Mouse (Mus musculus) lung, postnatal 0 days (tissue): ENCODE measurements around the gene Dyrk3. TPM values are rescaled to one million over a fixed set of nuclear protein-coding genes. Genes with fewer than 3 reads are reported as not detected.

Experiments used
- ATAC-seq: fragments of 200-750 bp; cut with Nextera tagmentation; 2 replicates; pipeline ENCODE4 v1.8.0; 2017; ENCODE audit warnings: moderate library complexity
- DNase-seq: peaks from one replicate; pipeline ENCODE4 v3.0.0-alpha.2; 2016; ENCODE audit warnings: low spot score
- H3K27ac ChIP-seq: fragments of 300-500 bp; sonication (generic); 2 replicates; pipeline ENCODE4 v1.5.1; 2014; ENCODE audit warnings: antibody characterized with exemption, mild to moderate bottlenecking, low read length, mixed read lengths
- H3K27me3 ChIP-seq: fragments of 300-500 bp; sonication (generic); replicated peaks from 2 replicates; pipeline ENCODE4 v1.6.1; 2014; ENCODE audit warnings: low read length, mixed read lengths; ENCODE audit not compliant: insufficient read depth
- H3K36me3 ChIP-seq: fragments of 300-500 bp; sonication (generic); 2 replicates; pipeline ENCODE4 v1.6.1; 2014; ENCODE audit warnings: low read length, mixed read lengths; ENCODE audit not compliant: insufficient read depth
- H3K4me1 ChIP-seq: fragments of 300-500 bp; sonication (generic); 2 replicates; pipeline ENCODE4 v1.6.1; 2014; ENCODE audit warnings: antibody characterized with exemption, low read depth, low read length, mixed read lengths; ENCODE audit not compliant: insufficient read depth
- H3K4me2 ChIP-seq: fragments of 300-500 bp; sonication (generic); replicated peaks from 2 replicates; pipeline ENCODE4 v1.6.1; 2014; ENCODE audit warnings: low read depth, mild to moderate bottlenecking, low read length, moderate library complexity, mixed read lengths
- H3K4me3 ChIP-seq: fragments of 300-500 bp; sonication (generic); 2 replicates; pipeline ENCODE4 v1.5.1; 2014; ENCODE audit warnings: low read depth, low read length
- H3K9ac ChIP-seq: fragments of 300-500 bp; sonication (generic); replicated peaks from 2 replicates; pipeline ENCODE4 v1.6.1; 2014; ENCODE audit warnings: low read depth, mild to moderate bottlenecking
- H3K9me3 ChIP-seq: fragments of 300-500 bp; sonication (generic); 2 replicates; pipeline ENCODE4 v1.6.1; 2016; ENCODE audit warnings: low read length, mixed read lengths
- CTCF ChIP-seq: IDR thresholded peaks from 2 replicates; pipeline ENCODE4 v1.5.1; 2016; ENCODE audit warnings: antibody characterized with exemption, mild to moderate bottlenecking
- EP300 ChIP-seq: IDR thresholded peaks from 2 replicates; pipeline ENCODE4 v1.6.1; 2016; ENCODE audit warnings: antibody characterized with exemption, mild to moderate bottlenecking, control low read depth
- WGBS: fragments of 180-500 bp; shearing (Covaris S2); extraction: QIAGEN DNeasy Blood & Tissue Kit; methylation state at CpG from one replicate; pipeline ENCODE4 v1.1.7; 2014; 5-methylcytosine and 5-hydroxymethylcytosine counted together
- polyA plus RNA-seq: library from polyadenylated mRNA; unstranded; fragments of >200 nt; fragmentation: Nextera tagmentation; extraction: Ambion mirVana; gene quantifications from 2 replicates; pipeline ENCODE4 v1.2.1, GENCODE M21; 2015

Gene Dyrk3
- polyA plus RNA-seq, 1 experiment from 2014 or later: 3.4 TPM

- peak; percentile 67 for DNase-seq
- no peak for ATAC-seq
- no peak overlapping the region for H3K9ac ChIP-seq
Measured at GRCm38 (mm10) chr1:131134942-131135522, 3.1 kb downstream of the Dyrk3 start.

GRCm38 (mm10) chr1:131134231-131134630 is 3.9 kb downstream of the Dyrk3 start:
- no peak for ATAC-seq
- Histone ChIP-seq H3K4me2 (no peak overlapping the region), H3K9me3 (no peaks in the 10 kb centered on the region), H3K4me1 (no peaks in the 10 kb centered on the region), H3K27me3 (no peaks in the 10 kb centered on the region), H3K4me3 (no peak overlapping the region), H3K27ac (no peak overlapping the region), H3K36me3 (no peaks in the 10 kb centered on the region), H3K9ac (no peak overlapping the region)
- 69% methylated on average over 6 of the region's 6 CpGs for WGBS
- DNase-seq: no peak
- no peak for TF ChIP-seq EP300
- no peak for TF ChIP-seq CTCF

More at GRCm38 (mm10) chr1:131134942-131135522, 3.1 kb downstream of the Dyrk3 start:
- Histone ChIP-seq H3K36me3 (no peaks in the 10 kb centered on the region), H3K27me3 (no peaks in the 10 kb centered on the region), H3K9me3 (no peaks in the 10 kb centered on the region), H3K4me1 (no peaks in the 10 kb centered on the region), H3K4me3 (no peak overlapping the region), H3K27ac (no peak overlapping the region), H3K4me2 (no peak overlapping the region)
- WGBS: 46% methylated on average over 8 of the region's 8 CpGs
- TF ChIP-seq CTCF: no peak
- no peak for TF ChIP-seq EP300

GRCm38 (mm10) chr1:131125987-131126744 is 12.0 kb downstream of the Dyrk3 start:
- TF ChIP-seq CTCF (no peak), EP300 (no peak)
- no peak overlapping the region for H3K4me3 ChIP-seq
- no peak overlapping the region for H3K27ac ChIP-seq
- H3K36me3 ChIP-seq: no peaks in the 10 kb centered on the region
- WGBS: 41% methylated on average over 11 of the region's 11 CpGs
- peak; percentile 44 for DNase-seq
- no peaks in the 10 kb centered on the region for H3K9me3 ChIP-seq
- ATAC-seq: peak; percentile 46
- no peak overlapping the region for H3K9ac ChIP-seq
- H3K4me2 ChIP-seq: no peak overlapping the region
- H3K4me1 ChIP-seq: no peaks in the 10 kb centered on the region
- H3K27me3 ChIP-seq: no peaks in the 10 kb centered on the region

- H3K4me1 ChIP-seq: no peaks in the 10 kb centered on the region
- no peak overlapping the region for H3K4me2 ChIP-seq
- no peaks in the 10 kb centered on the region for H3K36me3 ChIP-seq
- no peak overlapping the region for H3K9ac ChIP-seq
- TF ChIP-seq EP300 (no peak), CTCF (no peak)
- H3K27ac ChIP-seq: no peak overlapping the region
- ATAC-seq: no peak
- WGBS: 44% methylated on average over 10 of the region's 10 CpGs
- no peaks in the 10 kb centered on the region for H3K27me3 ChIP-seq
- no peaks in the 10 kb centered on the region for H3K9me3 ChIP-seq
- H3K4me3 ChIP-seq: no peak overlapping the region
- no peak for DNase-seq
Measured at GRCm38 (mm10) chr1:131123522-131124265, 14.4 kb downstream of the Dyrk3 start.

GRCm38 (mm10) chr1:131121987-131122386 is 16.2 kb downstream of the Dyrk3 start:
- no peaks in the 10 kb centered on the region for H3K9me3 ChIP-seq
- H3K9ac ChIP-seq: no peak overlapping the region
- 49% methylated on average over 3 of the region's 3 CpGs for WGBS
- H3K36me3 ChIP-seq: no peaks in the 10 kb centered on the region
- no peak overlapping the region for H3K4me2 ChIP-seq
- H3K27ac ChIP-seq: no peak overlapping the region
- DNase-seq (peak; percentile 40), ATAC-seq (no peak)
- H3K4me1 ChIP-seq: no peaks in the 10 kb centered on the region
- TF ChIP-seq EP300 (no peak), CTCF (peak; percentile 58)
- H3K27me3 ChIP-seq: no peaks in the 10 kb centered on the region
- H3K4me3 ChIP-seq: no peak overlapping the region

GRCm38 (mm10) chr1:131119026-131119425 is 19.1 kb downstream of the Dyrk3 start:
- Histone ChIP-seq H3K9me3 (no peaks in the 10 kb centered on the region), H3K27me3 (no peaks in the 10 kb centered on the region), H3K4me1 (no peaks in the 10 kb centered on the region), H3K9ac (no peak overlapping the region), H3K4me2 (no peak overlapping the region; the same call in 1 of the 2 replicates), H3K36me3 (no peaks in the 10 kb centered on the region), H3K27ac (peak overlapping the region; percentile 71), H3K4me3 (no peak overlapping the region)
- DNase-seq: peak; percentile 66
- TF ChIP-seq EP300: no peak
- peak; percentile 74 for TF ChIP-seq CTCF
- 59% methylated on average over 2 of the region's 2 CpGs for WGBS
- ATAC-seq: peak; percentile 48
